Mouse (Mus musculus) mesoderm, embryonic 11.5 days (tissue): ENCODE measurements around the gene Acvr1.

ENCODE experiments used
- DNase-seq: peaks from one replicate; pipeline ENCODE4 v3.0.0-alpha.2; 2012; ENCODE audit warnings: low read depth, low spot score

Acvr1 gene

GRCm38 (mm10) chr2:58520727-58521126, 46.2 kb downstream of the Acvr1 start:
- DNase-seq: no peak

DNA sequence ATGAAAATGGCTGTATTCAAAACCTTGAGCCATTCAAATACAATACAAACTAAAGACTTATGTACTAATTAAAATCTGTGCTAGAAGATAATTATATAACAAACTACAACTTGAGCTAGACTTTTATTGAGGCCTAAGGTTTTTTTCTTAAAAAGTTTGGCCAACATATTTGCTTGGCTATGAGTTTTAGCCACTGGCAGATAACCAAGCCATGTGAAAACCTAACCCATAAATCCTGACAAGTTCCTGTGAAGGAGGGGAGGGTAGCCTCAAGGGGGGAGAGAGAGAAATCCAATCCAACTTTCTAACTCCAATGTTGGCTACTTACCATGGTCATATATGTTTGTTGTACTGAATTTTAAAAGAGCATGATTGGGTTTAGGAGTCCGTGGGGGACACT, 48.4 kb downstream of the Acvr1 start:
- no peak for DNase-seq

GRCm38 (mm10) chr2:58516920-58517319, 50.0 kb downstream of the Acvr1 start:
- no peak for DNase-seq

GRCm38 (mm10) chr2:58516000-58516399, 51.0 kb downstream of the Acvr1 start:
- no peak for DNase-seq

- DNase-seq: no peak
Observed at GRCm38 (mm10) chr2:58514489-58514888, 52.5 kb downstream of the Acvr1 start.

GRCm38 (mm10) chr2:58513212-58513611, 53.7 kb downstream of the Acvr1 start:
- no peak for DNase-seq

- no peak for DNase-seq
Observed at GRCm38 (mm10) chr2:58510192-58510591, 56.8 kb downstream of the Acvr1 start.

GRCm38 (mm10) chr2:58505306-58506090, 61.5 kb downstream of the Acvr1 start:
- peak; percentile 47 for DNase-seq

GRCm38 (mm10) chr2:58496647-58497410, 70.1 kb downstream of the Acvr1 start:
- DNase-seq: no peak

- DNase-seq: no peak
Observed at GRCm38 (mm10) chr2:58495271-58495670, 71.7 kb downstream of the Acvr1 start.

- DNase-seq: no peak
Observed at GRCm38 (mm10) chr2:58493685-58494635, 73.0 kb downstream of the Acvr1 start.

- DNase-seq: no peak
Observed at GRCm38 (mm10) chr2:58489275-58489674, 77.7 kb downstream of the Acvr1 start.

DNA sequence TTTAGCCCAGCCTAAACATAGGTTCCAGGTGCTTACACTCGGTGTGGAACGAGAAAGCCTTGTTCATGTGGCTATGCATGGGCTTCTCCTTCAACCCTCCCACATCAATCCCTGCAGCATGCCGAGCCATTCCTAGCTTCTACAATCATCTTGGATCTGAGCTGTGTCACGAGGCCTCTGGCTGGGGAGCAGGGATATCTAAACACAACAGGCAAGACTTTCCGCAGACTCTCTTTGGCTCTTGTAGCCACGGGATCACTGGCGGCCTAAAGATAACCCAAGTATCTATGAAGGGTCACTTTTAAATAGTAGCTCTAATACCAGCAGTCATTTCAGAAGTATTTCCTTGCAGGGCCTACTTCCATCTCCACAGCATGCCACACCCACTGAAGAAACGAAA, 78.6 kb downstream of the Acvr1 start:
- no peak for DNase-seq

GRCm38 (mm10) chr2:58487279-58487560, 79.7 kb downstream of the Acvr1 start:
- DNase-seq: no peak

DNA sequence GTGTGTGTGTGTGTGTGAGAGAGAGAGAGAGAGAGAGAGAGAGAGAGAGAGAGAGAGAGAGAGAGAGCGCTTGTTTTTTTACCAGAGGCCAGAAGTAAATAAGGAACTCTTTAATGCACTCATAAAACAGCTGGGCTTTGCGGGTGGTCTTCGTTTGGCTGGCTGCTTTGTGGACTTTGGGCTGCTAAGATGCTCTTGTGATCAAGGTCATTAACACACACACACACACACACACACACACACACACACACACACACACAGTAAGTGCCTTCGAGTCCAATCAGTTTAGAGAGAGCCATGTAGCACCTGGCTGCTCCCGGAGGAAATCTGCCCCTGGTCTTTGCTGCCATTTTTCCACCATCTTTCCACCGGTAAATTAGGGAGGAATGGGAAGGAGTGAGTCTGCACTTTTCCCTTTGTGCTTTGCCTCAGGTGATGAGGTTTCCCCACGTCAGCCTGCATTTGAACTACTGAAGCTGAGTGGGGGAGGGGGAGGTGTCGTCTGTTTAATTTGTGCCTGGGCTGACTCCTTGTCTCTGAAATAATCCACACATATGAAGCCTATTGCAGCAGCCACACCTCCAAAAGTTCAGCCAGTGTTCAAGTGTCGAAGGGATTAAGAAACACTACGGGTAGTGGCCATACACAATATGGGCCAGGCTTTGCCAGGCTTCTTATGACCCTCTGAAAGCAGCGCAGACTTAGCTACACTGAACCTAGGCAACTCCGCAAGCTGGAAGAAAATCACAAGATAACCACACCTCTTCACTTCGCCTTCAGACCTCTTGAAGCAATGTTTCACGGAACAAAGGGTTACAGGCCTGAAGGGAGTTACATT, 80.3 kb downstream of the Acvr1 start:
- DNase-seq: no peak

DNA sequence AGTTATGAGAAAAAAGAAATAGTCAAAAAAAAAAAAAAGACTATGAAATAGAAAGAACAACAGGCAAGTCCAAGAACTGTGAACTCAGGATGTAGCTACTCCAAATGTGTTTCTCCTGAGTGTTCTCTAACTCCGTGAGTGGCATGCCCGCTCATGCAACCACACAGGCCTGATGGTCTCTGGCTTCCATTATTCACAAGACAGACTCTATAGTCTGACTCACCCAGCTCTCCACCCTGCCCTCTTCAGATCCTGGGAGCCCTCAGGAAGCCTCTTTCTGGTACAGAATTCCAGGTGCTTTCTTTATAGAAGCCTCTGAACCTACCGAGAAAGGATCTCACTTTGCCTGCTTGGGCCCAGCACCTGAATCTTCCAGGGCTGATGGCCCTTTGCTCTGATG, 81.3 kb downstream of the Acvr1 start:
- DNase-seq: no peak

GRCm38 (mm10) chr2:58485152-58485551, 81.8 kb downstream of the Acvr1 start:
- DNase-seq: no peak

DNA sequence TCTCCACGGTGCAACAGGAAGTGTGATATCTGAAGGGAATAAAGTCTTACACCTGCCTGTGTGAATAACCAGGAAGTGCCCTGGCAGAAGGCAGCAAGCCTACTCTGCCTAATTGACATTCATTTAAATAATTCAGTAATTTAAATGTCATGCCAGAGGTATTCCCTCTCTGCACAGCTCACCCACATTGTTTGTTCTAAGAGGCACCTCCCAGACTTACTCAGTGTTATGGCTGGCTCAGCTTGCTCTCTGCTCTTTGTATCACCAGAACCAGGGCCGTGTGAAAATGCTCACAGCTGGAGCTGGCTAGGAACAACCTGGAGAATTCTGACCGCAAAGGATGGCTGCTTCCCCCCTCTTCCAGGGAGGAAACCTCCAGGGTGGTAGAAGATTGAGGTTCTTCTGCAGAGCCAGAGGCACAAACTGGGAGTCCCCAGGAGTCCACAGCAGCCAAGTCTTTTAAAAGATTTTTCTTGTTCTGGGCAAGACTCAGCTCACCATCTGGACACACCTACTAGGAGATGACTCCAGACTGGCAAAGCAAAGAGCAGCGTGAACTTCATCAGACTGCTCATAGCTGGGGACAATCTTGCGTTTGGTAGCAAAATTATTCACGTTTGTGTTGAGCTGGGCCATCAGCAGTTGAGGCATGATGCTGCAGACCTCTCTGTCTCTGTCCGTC, 82.5 kb downstream of the Acvr1 start:
- no peak for DNase-seq

- no peak for DNase-seq
Observed at GRCm38 (mm10) chr2:58481450-58482100, 85.4 kb downstream of the Acvr1 start.

DNA sequence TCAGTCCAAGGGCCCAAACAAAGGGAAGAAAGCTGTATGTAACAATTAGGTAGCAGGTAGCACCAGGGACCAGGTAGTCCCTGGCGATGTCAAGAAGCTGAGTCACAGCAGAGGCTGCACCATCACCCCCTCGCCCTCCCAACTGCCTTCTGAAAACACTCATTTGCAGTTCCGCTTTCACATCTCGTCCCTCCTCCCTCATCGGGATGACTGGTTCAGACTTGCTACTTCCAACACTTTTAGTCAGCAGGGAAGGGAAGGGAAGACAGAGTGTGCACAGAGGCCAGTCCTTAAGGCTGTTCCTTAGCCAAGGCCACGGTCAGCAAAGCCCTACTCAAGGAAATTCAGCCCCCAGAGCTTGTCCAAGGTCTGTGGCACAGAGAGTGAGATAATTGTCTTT, 86.2 kb downstream of the Acvr1 start:
- no peak for DNase-seq
